Mouse (Mus musculus) lung, embryonic 14.5 days (tissue): ENCODE data around the gene Tmem125. TPM values are rescaled to one million over a fixed set of nuclear protein-coding genes. Genes with fewer than 3 reads are reported as not detected.

Experiments
- ATAC-seq: fragments of 200-750 bp; cut with Nextera tagmentation; 2 replicates; pipeline ENCODE4 v1.8.0; 2017; ENCODE audit warnings: mild to moderate bottlenecking, moderate TSS enrichment, moderate library complexity; ENCODE audit not compliant: insufficient read depth
- DNase-seq: peaks from one replicate; pipeline ENCODE4 v3.0.0-alpha.2; 2015
- H3K27ac ChIP-seq: fragments of 300-500 bp; sonication (generic); 2 replicates; pipeline ENCODE4 v1.5.1; 2014; ENCODE audit warnings: low read depth, mild to moderate bottlenecking, moderate library complexity
- H3K27me3 ChIP-seq: fragments of 300-500 bp; sonication (generic); 2 replicates; pipeline ENCODE4 v1.6.1; 2014; ENCODE audit warnings: low read length, control low read depth; ENCODE audit not compliant: insufficient read depth
- H3K36me3 ChIP-seq: fragments of 300-500 bp; sonication (generic); 2 replicates; pipeline ENCODE4 v1.6.1; 2014; ENCODE audit warnings: control low read depth; ENCODE audit not compliant: insufficient read depth
- H3K4me1 ChIP-seq: fragments of 300-500 bp; sonication (generic); 2 replicates; pipeline ENCODE4 v1.6.1; 2014; ENCODE audit warnings: antibody characterized with exemption, control low read depth; ENCODE audit not compliant: insufficient read depth
- H3K4me2 ChIP-seq: fragments of 300-500 bp; sonication (generic); 2 replicates; pipeline ENCODE4 v1.6.1; 2014; ENCODE audit warnings: mild to moderate bottlenecking
- H3K4me3 ChIP-seq: fragments of 300-500 bp; sonication (generic); 2 replicates; pipeline ENCODE4 v1.5.1; 2014; ENCODE audit warnings: low read depth, low read length
- H3K9ac ChIP-seq: fragments of 300-500 bp; sonication (generic); 2 replicates; pipeline ENCODE4 v1.6.1; 2014
- H3K9me3 ChIP-seq: fragments of 300-500 bp; sonication (generic); 2 replicates; pipeline ENCODE4 v1.6.1; 2016; ENCODE audit warnings: low read depth, low read length, control low read depth
- CTCF ChIP-seq: IDR thresholded peaks from 2 replicates; pipeline ENCODE4 v1.5.1; 2016; ENCODE audit warnings: antibody characterized with exemption, low read depth
- WGBS: fragments of 180-500 bp; shearing (Covaris S2); extraction: QIAGEN DNeasy Blood & Tissue Kit; methylation state at CpG from one replicate; pipeline ENCODE4 v1.1.7; 2014; 5-methylcytosine and 5-hydroxymethylcytosine counted together
- polyA plus RNA-seq: library from polyadenylated mRNA; unstranded; fragments of >200 nt; fragmentation: Nextera tagmentation; extraction: Ambion mirVana; gene quantifications from 2 replicates; pipeline ENCODE4 v1.2.1, GENCODE M21; 2014

The Tmem125 gene
- 3.3 and 3.6 TPM in 2 replicates for polyA plus RNA-seq

DNA sequence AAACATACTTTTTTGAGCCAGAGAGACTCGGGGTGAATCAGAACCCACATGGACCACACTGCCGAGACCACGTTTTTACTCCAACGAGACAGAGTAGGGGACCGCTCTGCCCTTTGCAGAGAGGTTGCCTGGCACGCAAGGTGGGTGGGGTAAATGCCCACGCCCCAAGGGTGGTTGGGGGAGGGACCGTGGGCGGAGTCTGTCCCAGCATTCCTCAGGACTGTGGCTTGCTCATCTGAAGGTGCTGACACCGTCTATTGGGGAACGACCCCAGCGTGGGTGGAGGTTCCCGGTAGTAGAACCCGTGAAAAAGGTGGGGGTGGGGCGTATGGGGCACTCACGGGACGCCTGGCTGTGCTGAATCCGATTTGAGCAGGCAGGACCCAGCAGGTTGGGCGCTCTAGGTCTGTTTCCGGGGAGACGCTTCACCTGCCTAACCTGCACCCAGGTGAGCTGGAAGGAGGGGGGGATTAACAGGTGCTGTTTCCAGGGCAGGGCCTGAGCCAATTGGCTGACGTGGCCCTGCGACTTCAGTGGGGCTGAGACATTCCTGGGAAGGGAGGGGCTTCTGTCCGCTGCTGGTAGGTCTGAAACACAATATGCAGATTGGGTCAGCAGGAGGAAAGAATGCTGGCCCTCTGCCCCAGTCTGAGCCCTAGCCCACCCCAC is at the start of gene Tmem125:
TSS of gene Tmem125 (minus strand) at position 453 of the 669 bp plus-strand sequence.
- H3K36me3 ChIP-seq = no peaks in the 10 kb centered on the region
- H3K27me3 ChIP-seq = no peaks in the 10 kb centered on the region
- peak within 1 kb of the TSS; percentile 17; the same call in 1 of the 2 replicates for H3K9ac ChIP-seq
- 2% methylated on average over 24 of the region's 24 CpGs for WGBS
- peak within 1 kb of the TSS; percentile 86 for H3K27ac ChIP-seq
- no peaks in the 10 kb centered on the region for H3K4me1 ChIP-seq
- H3K4me2 ChIP-seq = peak within 1 kb of the TSS; percentile 61
- TF ChIP-seq CTCF = no peak
- peak within 1 kb of the TSS; percentile 33 for H3K4me3 ChIP-seq
- ATAC-seq (peak; percentile 88), DNase-seq (peak; percentile 78)
- H3K9me3 ChIP-seq = no peaks in the 10 kb centered on the region

- Histone ChIP-seq H3K27me3 (no peaks in the 10 kb centered on the region), H3K9ac (no peak overlapping the region), H3K4me3 (no peak overlapping the region), H3K27ac (no peak overlapping the region), H3K36me3 (no peaks in the 10 kb centered on the region), H3K4me1 (no peaks in the 10 kb centered on the region), H3K4me2 (no peak overlapping the region), H3K9me3 (no peaks in the 10 kb centered on the region)
- peak; percentile 14 for DNase-seq
- no peak for TF ChIP-seq CTCF
- WGBS = 15% methylated on average over 7 of the region's 7 CpGs
- no peak for ATAC-seq
Observed at GRCm38 (mm10) chr4:118589733-118590130, 45.9 kb upstream of the Tmem125 start.

DNA sequence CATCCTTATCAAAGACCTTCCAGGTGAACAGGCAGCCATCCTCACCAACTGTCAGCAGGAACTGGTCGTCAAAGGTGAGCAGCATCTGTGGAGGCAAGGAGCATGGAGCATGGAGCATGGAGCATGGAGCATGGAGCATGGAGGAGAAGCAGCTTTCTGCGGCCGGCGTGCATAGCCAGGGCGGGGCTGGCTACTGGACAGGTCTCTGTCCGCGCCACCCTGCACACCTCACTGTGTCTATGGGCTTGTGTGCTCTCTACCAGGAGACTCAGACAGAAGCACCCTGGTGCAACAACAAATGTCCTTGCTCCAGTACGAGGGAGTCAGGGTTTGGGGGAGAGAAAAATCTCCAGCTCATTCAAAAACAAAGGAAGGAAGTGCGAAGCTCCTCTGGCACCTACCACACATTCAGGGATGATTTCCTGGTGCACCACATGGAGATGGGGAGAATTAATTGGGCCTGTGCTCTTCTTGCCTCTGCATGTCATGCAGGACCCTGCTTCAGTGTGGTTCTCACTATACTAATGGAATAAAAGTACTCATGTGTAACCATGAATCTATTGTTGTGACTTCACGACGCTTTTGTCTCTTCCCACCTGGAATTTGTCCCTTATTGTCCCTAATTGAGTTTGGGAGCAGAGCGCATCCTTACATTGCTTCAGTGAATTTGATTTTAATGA is 45.3 kb upstream of the Tmem125 start:
- no peak for TF ChIP-seq CTCF
- Histone ChIP-seq H3K4me1 (no peaks in the 10 kb centered on the region), H3K4me2 (no peak overlapping the region), H3K4me3 (no peak overlapping the region), H3K9me3 (no peaks in the 10 kb centered on the region), H3K36me3 (no peaks in the 10 kb centered on the region), H3K27me3 (no peaks in the 10 kb centered on the region), H3K9ac (no peak overlapping the region), H3K27ac (no peak overlapping the region)
- ATAC-seq (no peak), DNase-seq (no peak)
- 64% methylated on average over 12 of the region's 12 CpGs for WGBS

- DNase-seq (no peak), ATAC-seq (no peak)
- TF ChIP-seq CTCF = peak; percentile 15; the same call in 1 of the 2 replicates
- H3K27ac ChIP-seq = no peak overlapping the region
- no peaks in the 10 kb centered on the region for H3K9me3 ChIP-seq
- H3K4me1 ChIP-seq = no peaks in the 10 kb centered on the region
- no peaks in the 10 kb centered on the region for H3K36me3 ChIP-seq
- H3K4me2 ChIP-seq = no peak overlapping the region
- no peak overlapping the region for H3K4me3 ChIP-seq
- no peak overlapping the region for H3K9ac ChIP-seq
- no peaks in the 10 kb centered on the region for H3K27me3 ChIP-seq
- 92% methylated on average over 8 of the region's 8 CpGs for WGBS
Observed at GRCm38 (mm10) chr4:118582629-118583028, 38.8 kb upstream of the Tmem125 start.

- H3K4me1 ChIP-seq = no peaks in the 10 kb centered on the region
- 40% methylated on average over 11 of the region's 11 CpGs for WGBS
- TF ChIP-seq CTCF = no peak
- no peaks in the 10 kb centered on the region for H3K9me3 ChIP-seq
- no peaks in the 10 kb centered on the region for H3K27me3 ChIP-seq
- H3K9ac ChIP-seq = no peak overlapping the region
- no peaks in the 10 kb centered on the region for H3K36me3 ChIP-seq
- no peak overlapping the region for H3K27ac ChIP-seq
- no peak overlapping the region for H3K4me2 ChIP-seq
- DNase-seq = no peak
- no peak for ATAC-seq
- no peak overlapping the region for H3K4me3 ChIP-seq
Observed at GRCm38 (mm10) chr4:118581508-118581907, 37.7 kb upstream of the Tmem125 start.

DNA sequence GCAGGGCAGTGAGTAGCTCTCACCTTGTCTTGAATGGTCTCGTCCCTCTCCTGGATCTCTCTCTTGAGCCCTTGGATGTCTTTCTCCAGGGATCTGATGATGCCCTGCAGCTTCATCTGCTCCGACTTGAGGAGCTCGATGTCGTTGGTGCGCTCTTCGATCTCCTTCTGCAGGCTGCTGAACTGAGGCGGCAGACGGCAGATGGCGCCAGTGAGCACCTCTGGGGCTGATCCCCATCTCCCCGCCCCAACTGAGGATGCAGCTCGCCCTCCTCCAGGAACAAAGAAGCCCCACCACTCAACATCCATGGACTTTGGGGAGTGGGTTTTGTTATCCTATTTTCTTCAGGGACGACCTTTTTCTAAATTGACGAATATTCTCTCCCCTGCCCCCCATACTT is 35.5 kb upstream of the Tmem125 start:
- no peak for ATAC-seq
- no peak overlapping the region for H3K4me3 ChIP-seq
- WGBS = 41% methylated on average over 13 of the region's 13 CpGs
- no peaks in the 10 kb centered on the region for H3K36me3 ChIP-seq
- TF ChIP-seq CTCF = peak; percentile 62
- DNase-seq = peak; percentile 52
- H3K4me2 ChIP-seq = no peak overlapping the region
- no peak overlapping the region for H3K9ac ChIP-seq
- H3K9me3 ChIP-seq = no peaks in the 10 kb centered on the region
- H3K27me3 ChIP-seq = no peaks in the 10 kb centered on the region
- H3K27ac ChIP-seq = no peak overlapping the region
- H3K4me1 ChIP-seq = no peaks in the 10 kb centered on the region

DNA sequence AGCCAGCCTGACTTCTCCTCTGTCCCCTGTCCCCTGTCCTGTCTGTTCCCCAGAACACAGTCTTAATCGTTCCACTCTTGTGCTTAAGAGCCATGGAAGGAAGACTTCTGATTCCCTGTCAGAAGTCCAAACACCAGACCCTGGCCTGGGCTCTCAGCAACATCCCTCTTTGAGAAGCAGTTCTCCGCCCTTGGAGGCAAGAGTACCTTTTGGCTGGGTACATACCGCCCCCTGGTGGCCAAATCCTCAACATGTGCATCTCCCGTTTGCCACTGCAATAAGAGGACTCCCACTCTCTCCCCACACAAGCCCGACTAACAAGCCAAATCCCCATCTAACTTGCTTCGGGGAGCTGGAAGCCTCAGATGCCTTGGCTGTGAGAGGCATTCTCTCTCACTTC is 32.3 kb upstream of the Tmem125 start:
- no peaks in the 10 kb centered on the region for H3K9me3 ChIP-seq
- no peaks in the 10 kb centered on the region for H3K36me3 ChIP-seq
- H3K27ac ChIP-seq = no peak overlapping the region
- TF ChIP-seq CTCF = peak; percentile 94
- no peaks in the 10 kb centered on the region for H3K4me1 ChIP-seq
- H3K4me2 ChIP-seq = no peak overlapping the region
- H3K9ac ChIP-seq = no peak overlapping the region
- ATAC-seq (peak; percentile 69), DNase-seq (peak; percentile 94)
- WGBS = 2% methylated on average over 6 of the region's 6 CpGs
- no peak overlapping the region for H3K4me3 ChIP-seq
- H3K27me3 ChIP-seq = no peaks in the 10 kb centered on the region
